Mouse (Mus musculus) intestine, postnatal 0 days (tissue): ENCODE data around the gene Cyp2d40. TPM values are rescaled to one million over a fixed set of nuclear protein-coding genes. Genes with fewer than 3 reads are reported as not detected.

Source experiments
- ATAC-seq: fragments of 200-750 bp; cut with Nextera tagmentation; 2 replicates; pipeline ENCODE4 v1.8.0; 2017; ENCODE audit warnings: mild to moderate bottlenecking, moderate TSS enrichment, moderate library complexity
- H3K27ac ChIP-seq: fragments of 300-500 bp; sonication (generic); 2 replicates; pipeline ENCODE4 v1.5.1; 2014; ENCODE audit warnings: mild to moderate bottlenecking, low read depth, low read length, moderate library complexity
- H3K27me3 ChIP-seq: fragments of 300-500 bp; sonication (generic); replicated peaks from 2 replicates; pipeline ENCODE4 v1.6.1; 2014; ENCODE audit warnings: low read length, mixed read lengths; ENCODE audit not compliant: control insufficient read depth, insufficient read depth
- H3K36me3 ChIP-seq: fragments of 300-500 bp; sonication (generic); 2 replicates; pipeline ENCODE4 v1.6.1; 2014; ENCODE audit warnings: mild to moderate bottlenecking, moderate library complexity; ENCODE audit not compliant: control insufficient read depth, insufficient read depth
- H3K4me1 ChIP-seq: fragments of 300-500 bp; sonication (generic); replicated peaks from 2 replicates; pipeline ENCODE4 v1.6.1; 2014; ENCODE audit warnings: antibody characterized with exemption, low read length, mixed read lengths; ENCODE audit not compliant: control insufficient read depth, insufficient read depth
- H3K4me2 ChIP-seq: fragments of 300-500 bp; sonication (generic); replicated peaks from 2 replicates; pipeline ENCODE4 v1.6.1; 2014; ENCODE audit warnings: low read depth, mild to moderate bottlenecking, moderate library complexity
- H3K4me3 ChIP-seq: fragments of 300-500 bp; sonication (generic); 2 replicates; pipeline ENCODE4 v1.5.1; 2014; ENCODE audit warnings: low read depth, low read length
- H3K9ac ChIP-seq: fragments of 300-500 bp; sonication (generic); 2 replicates; pipeline ENCODE4 v1.6.1; 2014; ENCODE audit warnings: mild to moderate bottlenecking, low read depth, low read length
- H3K9me3 ChIP-seq: fragments of 300-500 bp; sonication (generic); 2 replicates; pipeline ENCODE4 v1.6.1; 2016; ENCODE audit warnings: mixed run types; ENCODE audit not compliant: control insufficient read depth
- CTCF ChIP-seq: sonication (generic); IDR thresholded peaks from 2 replicates; pipeline ENCODE4 v1.5.1; 2016; ENCODE audit warnings: low read depth, mild to moderate bottlenecking, control low read depth, antibody characterized with exemption, moderate library complexity
- WGBS: fragments of 180-500 bp; shearing (Covaris S2); extraction: QIAGEN DNeasy Blood & Tissue Kit; methylation state at CpG from one replicate; pipeline ENCODE4 v1.1.7; 2014; 5-methylcytosine and 5-hydroxymethylcytosine counted together
- polyA plus RNA-seq: library from polyadenylated mRNA; unstranded; fragments of >200 nt; fragmentation: Nextera tagmentation; extraction: Ambion mirVana; gene quantifications from 2 replicates; pipeline ENCODE4 v1.2.1, GENCODE M21; 2015

Cyp2d40 gene
- polyA plus RNA-seq = not detected in 2 replicates

- Histone ChIP-seq H3K4me3 (no peak within 1 kb of the TSS), H3K36me3 (no peaks in the 10 kb centered on the region), H3K9me3 (no peaks in the 10 kb centered on the region), H3K9ac (no peak within 1 kb of the TSS), H3K27ac (no peak within 1 kb of the TSS), H3K27me3 (no peaks in the 10 kb centered on the region), H3K4me2 (no peak within 1 kb of the TSS), H3K4me1 (no peaks in the 10 kb centered on the region)
- peak; percentile 16; the same call in 1 of the 2 replicates for ATAC-seq
- TF ChIP-seq CTCF = no peak
- WGBS = 89% methylated on average over 9 of the region's 9 CpGs
These were observed at the start of gene Cyp2d40 for GRCm38 (mm10) chr15:82763631-82764420. Gene Cyp2d40, minus strand, starts transcription at chr15:82764183.

- no peak for ATAC-seq
- H3K9ac ChIP-seq = no peak overlapping the region
- H3K27me3 ChIP-seq = no peaks in the 10 kb centered on the region
- H3K4me3 ChIP-seq = no peak overlapping the region
- H3K4me1 ChIP-seq = no peaks in the 10 kb centered on the region
- peaks cover 25% of the 10 kb centered on the region for H3K36me3 ChIP-seq
- no peak overlapping the region for H3K4me2 ChIP-seq
- no peak overlapping the region for H3K27ac ChIP-seq
- H3K9me3 ChIP-seq = no peaks in the 10 kb centered on the region
- no peak for TF ChIP-seq CTCF
- WGBS = 70% methylated on average over 1 of the region's 1 CpGs
These were observed 46.6 kb upstream of the Cyp2d40 start for GRCm38 (mm10) chr15:82810556-82810955.

GRCm38 (mm10) chr15:82809511-82809910 is 45.5 kb upstream of the Cyp2d40 start:
- H3K36me3 ChIP-seq = peaks cover 22% of the 10 kb centered on the region
- H3K9ac ChIP-seq = no peak overlapping the region
- H3K27ac ChIP-seq = no peak overlapping the region
- no peaks in the 10 kb centered on the region for H3K4me1 ChIP-seq
- ATAC-seq = no peak
- no peak overlapping the region for H3K4me2 ChIP-seq
- H3K4me3 ChIP-seq = no peak overlapping the region
- H3K27me3 ChIP-seq = no peaks in the 10 kb centered on the region
- H3K9me3 ChIP-seq = no peaks in the 10 kb centered on the region
- TF ChIP-seq CTCF = no peak
- WGBS = 73% methylated on average over 6 of the region's 6 CpGs

- no peak overlapping the region for H3K4me3 ChIP-seq
- H3K36me3 ChIP-seq = peaks cover 22% of the 10 kb centered on the region; the same call in 1 of the 2 replicates
- no peak overlapping the region for H3K27ac ChIP-seq
- no peak overlapping the region for H3K9ac ChIP-seq
- peak; percentile 64 for ATAC-seq
- 66% methylated on average over 5 of the region's 5 CpGs for WGBS
- no peaks in the 10 kb centered on the region for H3K4me1 ChIP-seq
- no peak for TF ChIP-seq CTCF
- no peaks in the 10 kb centered on the region for H3K27me3 ChIP-seq
- H3K4me2 ChIP-seq = no peak overlapping the region
- H3K9me3 ChIP-seq = no peaks in the 10 kb centered on the region
These were observed 43.2 kb upstream of the Cyp2d40 start for GRCm38 (mm10) chr15:82806969-82807763.

- TF ChIP-seq CTCF = peak; percentile 94
- Histone ChIP-seq H3K9ac (no peak overlapping the region), H3K9me3 (no peaks in the 10 kb centered on the region), H3K36me3 (peaks cover 6% of the 10 kb centered on the region; the same call in 1 of the 2 replicates), H3K27ac (no peak overlapping the region), H3K27me3 (no peaks in the 10 kb centered on the region), H3K4me3 (no peak overlapping the region), H3K4me1 (no peaks in the 10 kb centered on the region), H3K4me2 (no peak overlapping the region)
- WGBS = 76% methylated on average over 5 of the region's 5 CpGs
- ATAC-seq = no peak
These were observed 41.0 kb upstream of the Cyp2d40 start for GRCm38 (mm10) chr15:82804708-82805639.
